Mouse (Mus musculus): Measurements from ENCODE around the gene Tbx3. TPM values are rescaled to one million over a fixed set of nuclear protein-coding genes. Genes with fewer than 3 reads are reported as not detected.

Gene Tbx3
- polyA plus RNA-seq, 2 experiments: 1.4 to 2.4 TPM

- H3K27ac ChIP-seq: no peak overlapping the region
- no peaks in the 10 kb centered on the region for H3K9me3 ChIP-seq (ENCODE audit: control insufficient read depth, low read length)
- no peaks in the 10 kb centered on the region for H3K27me3 ChIP-seq (ENCODE audit: control insufficient read depth, insufficient read depth, low read length)
- no peaks in the 10 kb centered on the region for H3K4me1 ChIP-seq (replicated peaks; ENCODE audit: control insufficient read depth in 2 of 2, insufficient read depth in 2 of 2, low read length in 1 of 2)
- H3K4me2 ChIP-seq (ENCODE audit: low read depth): no peak overlapping the region
- WGBS (ENCODE audit: insufficient replicate concordance): 37% methylated on average over 12 of the region's 12 CpGs
- H3K36me3 ChIP-seq (replicated peaks; ENCODE audit: control insufficient read depth, insufficient read depth, low read depth): no peaks in the 10 kb centered on the region
- no peak overlapping the region for H3K9ac ChIP-seq (replicated peaks)
- DNase-seq (ENCODE audit: low read depth in 3 of 3, low spot score in 3 of 3) (no peak), ATAC-seq (ENCODE audit: insufficient read depth) (no peak)
- no peak overlapping the region for H3K4me3 ChIP-seq (ENCODE audit: insufficient read depth in 1 of 2, low read depth in 2 of 2, low read length in 2 of 2)
- no peak for TF ChIP-seq EP300 (IDR thresholded peaks at IDR 0.05; ENCODE audit: low read depth)
- TF ChIP-seq CTCF (IDR thresholded peaks at IDR 0.05; ENCODE audit: low read depth): no peak
These were observed 32.2 kb upstream of the Tbx3 start for GRCm38 (mm10) chr5:119638300-119638699.

GRCm38 (mm10) chr5:119641094-119641493 lies 29.4 kb upstream of the Tbx3 start:
- H3K9ac ChIP-seq (replicated peaks): no peak overlapping the region
- no peaks in the 10 kb centered on the region for H3K36me3 ChIP-seq (replicated peaks; ENCODE audit: control insufficient read depth, insufficient read depth, low read depth)
- no peaks in the 10 kb centered on the region for H3K4me1 ChIP-seq (replicated peaks; ENCODE audit: control insufficient read depth in 2 of 2, insufficient read depth in 2 of 2, low read length in 1 of 2)
- H3K9me3 ChIP-seq (ENCODE audit: control insufficient read depth, low read length): no peaks in the 10 kb centered on the region
- H3K27me3 ChIP-seq (ENCODE audit: control insufficient read depth, insufficient read depth, low read length): no peaks in the 10 kb centered on the region
- 61% methylated on average over 9 of the region's 9 CpGs for WGBS (ENCODE audit: insufficient replicate concordance)
- no peak overlapping the region for H3K4me3 ChIP-seq (ENCODE audit: insufficient read depth in 1 of 2, low read depth in 2 of 2, low read length in 2 of 2)
- no peak for TF ChIP-seq CTCF (IDR thresholded peaks at IDR 0.05; ENCODE audit: low read depth)
- TF ChIP-seq EP300 (IDR thresholded peaks at IDR 0.05; ENCODE audit: low read depth): no peak
- no peak overlapping the region for H3K27ac ChIP-seq
- no peak overlapping the region for H3K4me2 ChIP-seq (ENCODE audit: low read depth)
- DNase-seq (ENCODE audit: low read depth in 3 of 3, low spot score in 3 of 3): no peak
- ATAC-seq (ENCODE audit: insufficient read depth): no peak

GRCm38 (mm10) chr5:119641714-119642113 lies 28.8 kb upstream of the Tbx3 start:
- Histone ChIP-seq H3K27me3 (ENCODE audit: control insufficient read depth, insufficient read depth, low read length) (no peaks in the 10 kb centered on the region), H3K4me2 (ENCODE audit: low read depth) (no peak overlapping the region), H3K4me3 (ENCODE audit: insufficient read depth in 1 of 2, low read depth in 2 of 2, low read length in 2 of 2) (no peak overlapping the region), H3K9me3 (ENCODE audit: control insufficient read depth, low read length) (no peaks in the 10 kb centered on the region), H3K4me1 (replicated peaks; ENCODE audit: control insufficient read depth in 2 of 2, insufficient read depth in 2 of 2, low read length in 1 of 2) (no peaks in the 10 kb centered on the region), H3K36me3 (replicated peaks; ENCODE audit: control insufficient read depth, insufficient read depth, low read depth) (no peaks in the 10 kb centered on the region), H3K27ac (no peak overlapping the region), H3K9ac (replicated peaks) (no peak overlapping the region)
- TF ChIP-seq EP300 (IDR thresholded peaks at IDR 0.05; ENCODE audit: low read depth): no peak
- TF ChIP-seq CTCF (IDR thresholded peaks at IDR 0.05; ENCODE audit: low read depth): no peak
- no peak for ATAC-seq (ENCODE audit: insufficient read depth)
- 26% methylated on average over 3 of the region's 3 CpGs for WGBS (ENCODE audit: insufficient replicate concordance)
- DNase-seq (ENCODE audit: low read depth in 3 of 3, low spot score in 3 of 3): no peak

GRCm38 (mm10) chr5:119646965-119647364 lies 23.5 kb upstream of the Tbx3 start:
- TF ChIP-seq EP300 (IDR thresholded peaks at IDR 0.05; ENCODE audit: low read depth) (no peak), CTCF (IDR thresholded peaks at IDR 0.05; ENCODE audit: low read depth) (no peak)
- Histone ChIP-seq H3K27me3 (ENCODE audit: control insufficient read depth, insufficient read depth, low read length) (no peaks in the 10 kb centered on the region), H3K4me1 (replicated peaks; ENCODE audit: control insufficient read depth in 2 of 2, insufficient read depth in 2 of 2, low read length in 1 of 2) (no peaks in the 10 kb centered on the region), H3K9ac (replicated peaks) (no peak overlapping the region), H3K36me3 (replicated peaks; ENCODE audit: control insufficient read depth, insufficient read depth, low read depth) (no peaks in the 10 kb centered on the region), H3K9me3 (ENCODE audit: control insufficient read depth, low read length) (no peaks in the 10 kb centered on the region), H3K4me3 (ENCODE audit: insufficient read depth in 1 of 2, low read depth in 2 of 2, low read length in 2 of 2) (no peak overlapping the region), H3K27ac (no peak overlapping the region), H3K4me2 (ENCODE audit: low read depth) (no peak overlapping the region)
- ATAC-seq (ENCODE audit: insufficient read depth) (no peak), DNase-seq (ENCODE audit: low read depth in 3 of 3, low spot score in 3 of 3) (no peak)
- 56% methylated on average over 2 of the region's 2 CpGs for WGBS (ENCODE audit: insufficient replicate concordance)

GRCm38 (mm10) chr5:119651135-119651965 lies 19.1 kb upstream of the Tbx3 start:
- 36% methylated on average over 12 of the region's 13 CpGs for WGBS (ENCODE audit: insufficient replicate concordance)
- ATAC-seq (ENCODE audit: insufficient read depth) (no peak), DNase-seq (ENCODE audit: low read depth in 3 of 3, low spot score in 3 of 3) (no peak)
- H3K9me3 ChIP-seq (ENCODE audit: control insufficient read depth, low read length): no peaks in the 10 kb centered on the region
- no peaks in the 10 kb centered on the region for H3K36me3 ChIP-seq (replicated peaks; ENCODE audit: control insufficient read depth, insufficient read depth, low read depth)
- H3K4me1 ChIP-seq (replicated peaks; ENCODE audit: control insufficient read depth in 2 of 2, insufficient read depth in 2 of 2, low read length in 1 of 2): no peaks in the 10 kb centered on the region
- no peak overlapping the region for H3K27ac ChIP-seq
- no peak overlapping the region for H3K9ac ChIP-seq (replicated peaks)
- H3K4me2 ChIP-seq (ENCODE audit: low read depth): no peak overlapping the region
- H3K4me3 ChIP-seq (ENCODE audit: insufficient read depth in 1 of 2, low read depth in 2 of 2, low read length in 2 of 2): no peak overlapping the region
- TF ChIP-seq EP300 (IDR thresholded peaks at IDR 0.05; ENCODE audit: low read depth) (no peak), CTCF (IDR thresholded peaks at IDR 0.05; ENCODE audit: low read depth) (no peak)
- H3K27me3 ChIP-seq (ENCODE audit: control insufficient read depth, insufficient read depth, low read length): peaks cover 6% of the 10 kb centered on the region; the same call in 1 of the 2 replicates

Data from liver, embryonic 14.5 days (tissue).